Mouse (Mus musculus): ENCODE data around the gene Rnf185. TPM values are rescaled to one million over a fixed set of nuclear protein-coding genes. Genes with fewer than 3 reads are reported as not detected.

Rnf185 gene
- polyA plus RNA-seq, 1 experiment from 2014 or later, result 33.9 TPM

GRCm38 (mm10) chr11:3437621-3438020 is 14.5 kb downstream of the Rnf185 start:
- Histone ChIP-seq H3K27ac (ENCODE audit: low read depth) (no peak overlapping the region), H3K36me3 (ENCODE audit: control insufficient read depth, insufficient read depth, low read length) (no peaks in the 10 kb centered on the region), H3K9ac (ENCODE audit: low read length) (no peak overlapping the region), H3K27me3 (replicated peaks; ENCODE audit: control insufficient read depth, insufficient read depth, low read length) (no peaks in the 10 kb centered on the region), H3K4me3 (ENCODE audit: low read depth, low read length) (no peak overlapping the region), H3K4me1 (replicated peaks; ENCODE audit: control insufficient read depth, insufficient read depth, low read length) (no peaks in the 10 kb centered on the region), H3K4me2 (ENCODE audit: low read length) (no peak overlapping the region), H3K9me3 (ENCODE audit: control insufficient read depth, low read length) (no peaks in the 10 kb centered on the region)
- ATAC-seq (replicated peaks; ENCODE audit: low FRiP score, low TSS enrichment, low read depth) (no peak), DNase-seq (ENCODE audit: low spot score) (no peak)
- WGBS, result 95% methylated on average over 1 of the region's 1 CpGs

GRCm38 (mm10) chr11:3433809-3434208 is 18.4 kb downstream of the Rnf185 start:
- Histone ChIP-seq H3K4me3 (ENCODE audit: low read depth, low read length) (no peak overlapping the region), H3K9ac (ENCODE audit: low read length) (no peak overlapping the region), H3K9me3 (ENCODE audit: control insufficient read depth, low read length) (no peaks in the 10 kb centered on the region), H3K4me1 (replicated peaks; ENCODE audit: control insufficient read depth, insufficient read depth, low read length) (no peaks in the 10 kb centered on the region), H3K36me3 (ENCODE audit: control insufficient read depth, insufficient read depth, low read length) (no peaks in the 10 kb centered on the region), H3K27ac (ENCODE audit: low read depth) (no peak overlapping the region), H3K27me3 (replicated peaks; ENCODE audit: control insufficient read depth, insufficient read depth, low read length) (no peaks in the 10 kb centered on the region), H3K4me2 (ENCODE audit: low read length) (no peak overlapping the region)
- WGBS, result 88% methylated on average over 4 of the region's 4 CpGs
- no peak for DNase-seq (ENCODE audit: low spot score)
- ATAC-seq (replicated peaks; ENCODE audit: low FRiP score, low TSS enrichment, low read depth), result no peak

GRCm38 (mm10) chr11:3431976-3432603 is 20.1 kb downstream of the Rnf185 start:
- H3K9me3 ChIP-seq (ENCODE audit: control insufficient read depth, low read length), result no peaks in the 10 kb centered on the region
- no peak overlapping the region for H3K27ac ChIP-seq (ENCODE audit: low read depth)
- no peak overlapping the region for H3K9ac ChIP-seq (ENCODE audit: low read length)
- DNase-seq (ENCODE audit: low spot score) (no peak), ATAC-seq (replicated peaks; ENCODE audit: low FRiP score, low TSS enrichment, low read depth) (no peak)
- H3K36me3 ChIP-seq (ENCODE audit: control insufficient read depth, insufficient read depth, low read length), result no peaks in the 10 kb centered on the region
- H3K4me1 ChIP-seq (replicated peaks; ENCODE audit: control insufficient read depth, insufficient read depth, low read length), result no peaks in the 10 kb centered on the region
- WGBS, result 90% methylated on average over 6 of the region's 6 CpGs
- no peaks in the 10 kb centered on the region for H3K27me3 ChIP-seq (replicated peaks; ENCODE audit: control insufficient read depth, insufficient read depth, low read length)
- H3K4me3 ChIP-seq (ENCODE audit: low read depth, low read length), result no peak overlapping the region
- H3K4me2 ChIP-seq (ENCODE audit: low read length), result no peak overlapping the region

GRCm38 (mm10) chr11:3431515-3431914 is 20.6 kb downstream of the Rnf185 start:
- Histone ChIP-seq H3K9ac (ENCODE audit: low read length) (no peak overlapping the region), H3K36me3 (ENCODE audit: control insufficient read depth, insufficient read depth, low read length) (0 out of 2 replicates have a peak, but pooled peaks cover 3% of the 10 kb centered on the region), H3K27me3 (replicated peaks; ENCODE audit: control insufficient read depth, insufficient read depth, low read length) (no peaks in the 10 kb centered on the region), H3K4me1 (replicated peaks; ENCODE audit: control insufficient read depth, insufficient read depth, low read length) (no peaks in the 10 kb centered on the region), H3K27ac (ENCODE audit: low read depth) (no peak overlapping the region), H3K4me3 (ENCODE audit: low read depth, low read length) (no peak overlapping the region), H3K4me2 (ENCODE audit: low read length) (no peak overlapping the region), H3K9me3 (ENCODE audit: control insufficient read depth, low read length) (no peaks in the 10 kb centered on the region)
- 92% methylated on average over 3 of the region's 3 CpGs for WGBS
- DNase-seq (ENCODE audit: low spot score) (no peak), ATAC-seq (replicated peaks; ENCODE audit: low FRiP score, low TSS enrichment, low read depth) (no peak)

GRCm38 (mm10) chr11:3428632-3429031 is 23.5 kb downstream of the Rnf185 start:
- no peak for DNase-seq (ENCODE audit: low spot score)
- H3K9me3 ChIP-seq (ENCODE audit: control insufficient read depth, low read length), result no peaks in the 10 kb centered on the region
- H3K4me2 ChIP-seq (ENCODE audit: low read length), result no peak overlapping the region
- no peaks in the 10 kb centered on the region for H3K27me3 ChIP-seq (replicated peaks; ENCODE audit: control insufficient read depth, insufficient read depth, low read length)
- peaks cover 25% of the 10 kb centered on the region for H3K36me3 ChIP-seq (ENCODE audit: control insufficient read depth, insufficient read depth, low read length)
- no peak for ATAC-seq (replicated peaks; ENCODE audit: low FRiP score, low TSS enrichment, low read depth)
- no peak overlapping the region for H3K27ac ChIP-seq (ENCODE audit: low read depth)
- H3K9ac ChIP-seq (ENCODE audit: low read length), result no peak overlapping the region
- H3K4me1 ChIP-seq (replicated peaks; ENCODE audit: control insufficient read depth, insufficient read depth, low read length), result no peaks in the 10 kb centered on the region
- 85% methylated on average over 7 of the region's 7 CpGs for WGBS
- H3K4me3 ChIP-seq (ENCODE audit: low read depth, low read length), result no peak overlapping the region

- Histone ChIP-seq H3K9me3 (ENCODE audit: control insufficient read depth, low read length) (no peaks in the 10 kb centered on the region), H3K4me1 (replicated peaks; ENCODE audit: control insufficient read depth, insufficient read depth, low read length) (no peaks in the 10 kb centered on the region), H3K4me3 (ENCODE audit: low read depth, low read length) (no peak overlapping the region), H3K4me2 (ENCODE audit: low read length) (no peak overlapping the region), H3K27me3 (replicated peaks; ENCODE audit: control insufficient read depth, insufficient read depth, low read length) (no peaks in the 10 kb centered on the region), H3K36me3 (ENCODE audit: control insufficient read depth, insufficient read depth, low read length) (peaks cover 25% of the 10 kb centered on the region), H3K9ac (ENCODE audit: low read length) (no peak overlapping the region), H3K27ac (ENCODE audit: low read depth) (no peak overlapping the region)
- no peak for ATAC-seq (replicated peaks; ENCODE audit: low FRiP score, low TSS enrichment, low read depth)
- 87% methylated on average over 3 of the region's 3 CpGs for WGBS
- no peak for DNase-seq (ENCODE audit: low spot score)
These were observed 24.4 kb downstream of the Rnf185 start for GRCm38 (mm10) chr11:3427697-3428230.

GRCm38 (mm10) chr11:3422242-3422641 is 29.9 kb downstream of the Rnf185 start:
- WGBS, result 78% methylated on average over 4 of the region's 4 CpGs
- H3K4me2 ChIP-seq (ENCODE audit: low read length), result no peak overlapping the region
- H3K36me3 ChIP-seq (ENCODE audit: control insufficient read depth, insufficient read depth, low read length), result peaks cover 51% of the 10 kb centered on the region
- DNase-seq (ENCODE audit: low spot score) (no peak), ATAC-seq (replicated peaks; ENCODE audit: low FRiP score, low TSS enrichment, low read depth) (no peak)
- no peak overlapping the region for H3K9ac ChIP-seq (ENCODE audit: low read length)
- H3K9me3 ChIP-seq (ENCODE audit: control insufficient read depth, low read length), result no peaks in the 10 kb centered on the region
- H3K4me1 ChIP-seq (replicated peaks; ENCODE audit: control insufficient read depth, insufficient read depth, low read length), result no peaks in the 10 kb centered on the region
- H3K27ac ChIP-seq (ENCODE audit: low read depth), result no peak overlapping the region
- no peak overlapping the region for H3K4me3 ChIP-seq (ENCODE audit: low read depth, low read length)
- no peaks in the 10 kb centered on the region for H3K27me3 ChIP-seq (replicated peaks; ENCODE audit: control insufficient read depth, insufficient read depth, low read length)

GRCm38 (mm10) chr11:3418741-3419140 is 33.4 kb downstream of the Rnf185 start:
- H3K9ac ChIP-seq (ENCODE audit: low read length), result no peak overlapping the region
- no peak for ATAC-seq (replicated peaks; ENCODE audit: low FRiP score, low TSS enrichment, low read depth)
- H3K27me3 ChIP-seq (replicated peaks; ENCODE audit: control insufficient read depth, insufficient read depth, low read length), result no peaks in the 10 kb centered on the region
- 65% methylated on average over 4 of the region's 4 CpGs for WGBS
- no peak for DNase-seq (ENCODE audit: low spot score)
- no peak overlapping the region for H3K4me2 ChIP-seq (ENCODE audit: low read length)
- H3K36me3 ChIP-seq (ENCODE audit: control insufficient read depth, insufficient read depth, low read length), result peaks cover 50% of the 10 kb centered on the region
- no peaks in the 10 kb centered on the region for H3K4me1 ChIP-seq (replicated peaks; ENCODE audit: control insufficient read depth, insufficient read depth, low read length)
- H3K9me3 ChIP-seq (ENCODE audit: control insufficient read depth, low read length), result no peaks in the 10 kb centered on the region
- no peak overlapping the region for H3K27ac ChIP-seq (ENCODE audit: low read depth)
- no peak overlapping the region for H3K4me3 ChIP-seq (ENCODE audit: low read depth, low read length)

GRCm38 (mm10) chr11:3417795-3418194 is 34.4 kb downstream of the Rnf185 start:
- no peak for ATAC-seq (replicated peaks; ENCODE audit: low FRiP score, low TSS enrichment, low read depth)
- no peaks in the 10 kb centered on the region for H3K4me1 ChIP-seq (replicated peaks; ENCODE audit: control insufficient read depth, insufficient read depth, low read length)
- no peaks in the 10 kb centered on the region for H3K9me3 ChIP-seq (ENCODE audit: control insufficient read depth, low read length)
- H3K36me3 ChIP-seq (ENCODE audit: control insufficient read depth, insufficient read depth, low read length), result peaks cover 50% of the 10 kb centered on the region
- H3K4me2 ChIP-seq (ENCODE audit: low read length), result no peak overlapping the region
- no peak overlapping the region for H3K4me3 ChIP-seq (ENCODE audit: low read depth, low read length)
- no peak overlapping the region for H3K9ac ChIP-seq (ENCODE audit: low read length)
- H3K27me3 ChIP-seq (replicated peaks; ENCODE audit: control insufficient read depth, insufficient read depth, low read length), result no peaks in the 10 kb centered on the region
- no peak for DNase-seq (ENCODE audit: low spot score)
- 66% methylated on average over 6 of the region's 6 CpGs for WGBS
- H3K27ac ChIP-seq (ENCODE audit: low read depth), result no peak overlapping the region

All from intestine, embryonic 14.5 days (tissue).